Mouse (Mus musculus) ovary, postnatal 14 days (tissue): ENCODE data around the gene Fam174a.

Experiments used
- DNase-seq: peaks from one replicate; pipeline ENCODE4 v3.0.0; 2022; ENCODE audit warnings: low spot score

The Fam174a gene

DNA sequence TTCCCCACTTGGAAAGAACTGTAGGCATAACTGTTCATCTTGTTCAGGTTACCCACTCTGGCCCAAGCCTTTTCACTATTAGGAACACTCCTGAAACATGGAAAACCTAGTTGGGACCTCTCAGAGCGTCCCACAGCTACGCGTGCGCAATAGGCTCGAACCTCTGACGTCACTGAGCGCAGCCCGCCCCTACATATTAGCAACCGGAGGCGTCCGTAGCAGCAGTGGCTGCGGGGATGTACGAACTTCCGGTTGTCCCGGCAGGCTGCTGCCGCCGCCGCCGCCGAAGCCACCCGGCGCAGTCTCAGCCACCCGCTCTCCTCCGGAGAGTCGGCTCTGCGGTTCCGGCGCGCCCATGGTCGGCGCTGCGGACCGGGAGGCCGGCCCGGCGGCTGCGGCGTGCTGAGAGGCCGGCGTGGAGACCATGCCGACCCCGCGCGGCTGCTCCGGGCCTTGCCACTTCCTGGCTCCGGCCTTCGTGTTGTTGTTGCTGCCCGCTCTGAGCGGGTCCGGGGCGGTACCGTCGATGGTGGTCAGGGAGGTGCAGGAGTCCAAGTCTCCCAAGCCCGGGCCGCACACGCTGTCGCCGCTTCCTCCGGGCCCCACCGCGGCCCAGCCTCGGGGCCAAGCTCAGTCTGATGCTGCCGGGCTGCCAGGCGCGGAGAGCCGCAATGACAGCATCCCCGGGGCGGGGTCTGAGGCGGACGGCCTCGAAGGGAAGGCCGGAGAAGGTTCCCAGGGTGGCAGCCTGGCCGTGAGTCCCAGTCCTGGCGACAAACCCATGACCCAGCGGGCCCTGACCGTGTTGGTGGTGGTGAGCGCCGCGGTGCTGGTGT lies at the start of gene Fam174a:
Fam174a (plus strand) TSS at position 231 of the 836 bp plus-strand sequence.
- DNase-seq, result peak; percentile 86

DNA sequence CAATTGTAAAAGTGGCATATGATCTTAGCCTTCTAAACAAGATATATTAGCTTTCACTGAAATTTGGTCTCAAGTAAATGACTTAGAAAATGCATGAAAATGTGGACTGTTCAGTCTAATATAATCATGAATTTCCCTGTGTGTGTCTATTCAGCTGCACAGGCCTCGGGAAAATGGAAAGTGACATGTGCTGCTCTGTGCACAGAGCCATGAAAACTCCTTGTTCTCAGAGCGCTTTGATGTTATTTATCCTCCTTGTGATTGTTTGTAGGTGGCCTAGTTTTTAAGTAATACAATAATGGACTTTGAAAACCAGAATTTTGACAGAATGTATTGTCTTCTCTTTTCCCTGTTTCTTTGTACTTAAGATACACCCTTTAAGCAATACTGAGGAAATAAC lies 49.6 kb upstream of the Fam174a start:
- DNase-seq, result no peak

DNA sequence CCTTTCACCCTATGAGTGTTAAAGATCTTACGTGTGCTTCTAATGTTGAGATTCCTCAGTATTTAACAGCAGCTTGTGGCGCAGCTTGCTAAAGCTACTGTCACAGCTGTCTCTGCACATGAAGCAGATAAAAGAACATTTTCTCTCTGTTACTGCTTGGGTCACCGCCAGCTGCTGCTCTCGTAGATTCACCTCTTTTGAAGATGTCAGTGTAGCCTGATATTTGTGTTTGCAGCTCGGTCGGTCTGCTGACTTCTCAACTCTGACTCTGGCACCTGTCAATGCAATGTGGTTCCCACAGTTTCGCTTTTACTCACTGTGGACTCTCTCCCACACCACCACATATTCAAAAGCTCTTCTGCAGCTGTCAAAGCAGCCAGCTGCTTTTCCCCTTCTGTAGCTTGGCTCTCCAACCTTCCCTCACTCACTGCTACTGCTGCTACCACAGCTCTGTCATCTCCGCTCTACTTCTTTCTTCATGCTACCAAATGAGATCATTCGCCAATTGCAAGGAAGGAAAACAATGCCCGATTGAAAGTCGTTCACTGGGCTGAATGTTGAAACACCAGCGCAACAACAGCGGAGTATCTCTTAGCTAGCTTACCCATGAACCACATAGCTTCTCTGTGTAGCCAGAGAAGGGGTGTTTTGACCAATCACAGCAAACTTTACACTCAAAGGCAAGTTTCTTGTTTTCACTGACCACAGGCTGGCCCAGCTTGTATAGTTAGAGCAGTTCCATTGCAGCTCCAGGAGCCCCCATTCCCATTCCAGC lies 45.3 kb upstream of the Fam174a start:
- no peak for DNase-seq

DNA sequence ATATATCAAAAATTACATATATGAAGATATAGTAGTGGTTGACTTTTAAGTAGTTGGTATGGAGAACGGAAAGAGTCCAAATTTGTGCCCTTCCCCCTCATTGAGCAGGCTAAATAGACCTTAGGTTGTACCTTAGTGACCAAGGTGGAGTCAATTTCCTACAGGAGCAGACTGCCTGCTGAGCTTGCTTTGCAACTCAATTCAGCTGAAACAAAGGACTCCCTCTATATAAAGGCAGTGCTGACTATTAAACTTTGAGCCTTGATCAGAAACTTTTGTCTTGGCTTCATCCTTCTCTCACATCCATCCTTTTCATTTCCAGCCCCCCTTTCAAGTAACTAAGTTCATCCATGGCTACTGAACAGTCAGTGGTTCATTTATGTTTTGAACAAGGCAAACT lies 40.1 kb upstream of the Fam174a start:
- no peak for DNase-seq

DNA sequence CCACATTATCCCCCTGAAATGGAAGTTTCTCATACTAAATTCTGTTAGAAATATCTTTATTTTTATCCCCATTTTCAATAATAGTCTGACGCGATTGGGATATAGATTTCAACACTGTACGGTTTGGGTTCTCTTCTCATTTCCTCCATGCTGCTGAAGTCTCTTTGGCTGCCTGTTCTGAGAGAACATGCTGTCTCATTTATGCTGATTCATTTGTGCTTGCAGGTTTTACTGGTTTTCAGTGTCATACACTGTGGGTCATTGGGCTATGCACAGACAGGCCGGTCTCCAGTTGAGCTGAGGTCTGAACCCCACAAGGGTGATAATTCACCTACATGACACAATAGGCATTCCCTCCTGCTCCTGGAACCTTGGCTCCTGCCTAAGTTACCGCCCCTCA lies 5.1 kb upstream of the Fam174a start:
- DNase-seq, result no peak

DNA sequence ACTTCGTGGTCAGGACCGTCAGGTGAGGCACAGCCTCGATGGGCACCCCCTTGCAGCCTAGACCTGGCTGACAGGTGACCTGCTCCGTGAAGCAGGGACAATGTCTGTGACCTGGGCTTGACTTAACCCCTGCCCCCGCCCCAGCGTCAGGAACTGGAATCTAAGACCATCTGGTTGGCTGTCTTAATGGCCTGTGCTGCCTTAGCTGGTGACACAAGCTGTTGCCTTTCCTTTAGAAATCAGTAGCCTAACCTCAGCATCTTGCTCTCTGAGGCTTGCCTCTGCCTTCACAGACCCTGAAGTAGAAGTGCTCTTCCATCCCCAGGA lies 769 bp downstream of the Fam174a start:
- DNase-seq, result peak; percentile 6

DNA sequence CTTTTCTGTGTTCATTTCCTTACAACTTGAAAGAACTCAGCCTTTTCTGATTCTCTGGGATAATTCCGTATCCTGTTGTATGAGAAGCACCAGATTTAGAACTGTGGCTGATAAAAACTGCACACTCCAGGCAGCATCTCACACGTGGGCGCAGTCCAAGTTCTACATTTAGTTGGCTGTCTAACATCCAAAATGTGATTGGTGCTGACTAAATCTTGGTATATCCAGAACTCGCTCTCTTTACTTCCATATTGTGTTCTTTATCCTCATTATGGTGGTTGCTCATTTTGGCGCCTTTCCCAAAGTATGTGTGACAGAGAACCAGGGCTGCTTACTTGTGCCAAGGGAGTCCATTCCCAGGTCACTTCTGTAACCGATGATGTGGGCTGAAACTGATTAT lies 2.6 kb downstream of the Fam174a start:
- no peak for DNase-seq

DNA sequence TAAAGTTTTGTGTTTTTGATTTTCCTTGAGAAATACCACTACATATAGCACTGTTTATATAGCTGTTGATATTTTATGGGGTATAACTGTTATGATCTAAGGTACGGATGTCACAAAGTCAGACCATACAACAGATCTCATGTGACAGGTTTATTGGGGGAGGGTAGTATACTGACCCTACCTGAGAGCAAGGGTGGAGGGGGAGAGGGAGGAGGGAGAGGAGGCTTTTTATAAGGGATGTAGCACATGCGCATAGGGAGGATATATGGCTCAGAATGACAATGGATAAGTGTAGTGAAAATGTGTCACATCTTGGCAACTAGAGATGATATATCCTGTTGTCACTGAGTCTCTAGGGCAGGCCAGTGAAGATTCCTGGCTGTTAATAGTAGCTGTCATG lies 8.8 kb downstream of the Fam174a start:
- DNase-seq, result no peak

DNA sequence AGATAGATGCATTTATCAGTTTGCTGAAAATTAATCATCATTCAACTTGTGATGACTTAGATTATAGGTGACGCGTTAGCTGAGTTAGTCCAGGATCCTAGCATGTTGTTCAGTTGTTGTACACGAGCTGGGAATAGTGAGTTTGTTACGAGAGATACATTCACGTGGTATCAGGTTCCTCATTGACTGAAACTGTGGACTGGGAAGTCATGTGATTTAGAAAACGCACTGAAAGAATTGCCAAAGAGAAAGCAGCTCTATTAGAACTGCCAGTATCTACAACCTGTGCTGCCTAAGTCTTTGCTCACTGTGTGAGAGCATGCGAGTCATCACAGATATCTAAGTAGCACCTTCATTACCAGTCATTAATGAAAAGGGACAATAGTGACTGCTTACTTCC lies 9.6 kb downstream of the Fam174a start:
- no peak for DNase-seq

DNA sequence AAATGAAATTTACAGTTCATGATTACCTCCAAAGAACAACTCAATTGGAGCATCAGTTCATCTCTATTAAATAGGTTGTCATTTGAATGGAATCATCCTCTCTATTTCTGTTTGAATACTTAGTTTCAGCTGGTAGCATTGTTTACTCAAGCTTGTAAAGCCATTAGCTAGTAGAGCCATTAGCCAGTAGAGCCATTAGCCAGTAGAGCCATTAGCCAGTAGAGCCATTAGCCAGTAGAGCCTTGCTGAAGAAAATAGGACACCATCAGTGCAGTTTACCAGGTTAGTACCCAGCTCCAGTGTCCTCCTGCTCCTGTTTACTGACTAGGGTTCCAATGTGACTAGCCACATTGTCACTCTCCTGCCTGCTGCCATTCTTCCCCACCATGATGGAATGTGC lies 13.4 kb downstream of the Fam174a start:
- DNase-seq, result no peak

DNA sequence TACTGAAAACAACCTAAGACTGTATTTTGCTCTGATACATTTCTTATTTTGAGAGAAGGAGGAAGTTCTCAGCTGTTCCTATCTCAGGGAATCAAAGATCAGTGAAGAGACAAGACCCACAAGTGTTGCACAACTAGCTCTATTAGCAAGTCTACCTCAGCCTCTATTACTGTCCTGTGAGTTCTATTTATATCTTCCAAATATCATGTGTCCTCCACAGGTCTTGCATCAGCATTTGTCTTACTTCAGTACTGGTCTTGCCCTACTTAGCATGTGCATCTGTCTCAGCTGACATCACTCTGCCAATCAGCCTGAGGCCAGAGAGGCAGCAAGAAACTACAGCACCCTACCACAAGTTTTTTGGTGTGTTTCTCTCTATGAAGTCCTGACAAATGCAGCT lies 26.2 kb downstream of the Fam174a start:
- DNase-seq, result no peak

DNA sequence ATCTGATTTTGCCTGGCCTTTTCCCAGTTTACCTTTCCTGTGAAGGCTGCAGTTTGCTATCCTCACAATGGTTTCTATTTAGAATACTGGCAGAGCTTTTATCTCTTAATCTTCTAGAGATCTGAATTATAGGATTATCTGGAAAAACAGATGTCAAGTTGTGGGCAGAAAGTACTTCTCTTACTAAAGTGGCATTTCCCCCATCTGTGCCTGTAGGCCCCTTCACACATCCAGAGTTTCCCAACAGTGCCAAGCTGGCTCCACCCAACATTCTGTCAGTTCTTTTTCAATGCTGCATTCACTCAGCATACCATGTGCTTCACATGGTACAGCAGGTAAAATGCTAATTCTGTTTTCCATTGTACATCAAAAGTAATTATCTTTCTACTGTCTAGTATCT lies 28.8 kb downstream of the Fam174a start:
- no peak for DNase-seq

DNA sequence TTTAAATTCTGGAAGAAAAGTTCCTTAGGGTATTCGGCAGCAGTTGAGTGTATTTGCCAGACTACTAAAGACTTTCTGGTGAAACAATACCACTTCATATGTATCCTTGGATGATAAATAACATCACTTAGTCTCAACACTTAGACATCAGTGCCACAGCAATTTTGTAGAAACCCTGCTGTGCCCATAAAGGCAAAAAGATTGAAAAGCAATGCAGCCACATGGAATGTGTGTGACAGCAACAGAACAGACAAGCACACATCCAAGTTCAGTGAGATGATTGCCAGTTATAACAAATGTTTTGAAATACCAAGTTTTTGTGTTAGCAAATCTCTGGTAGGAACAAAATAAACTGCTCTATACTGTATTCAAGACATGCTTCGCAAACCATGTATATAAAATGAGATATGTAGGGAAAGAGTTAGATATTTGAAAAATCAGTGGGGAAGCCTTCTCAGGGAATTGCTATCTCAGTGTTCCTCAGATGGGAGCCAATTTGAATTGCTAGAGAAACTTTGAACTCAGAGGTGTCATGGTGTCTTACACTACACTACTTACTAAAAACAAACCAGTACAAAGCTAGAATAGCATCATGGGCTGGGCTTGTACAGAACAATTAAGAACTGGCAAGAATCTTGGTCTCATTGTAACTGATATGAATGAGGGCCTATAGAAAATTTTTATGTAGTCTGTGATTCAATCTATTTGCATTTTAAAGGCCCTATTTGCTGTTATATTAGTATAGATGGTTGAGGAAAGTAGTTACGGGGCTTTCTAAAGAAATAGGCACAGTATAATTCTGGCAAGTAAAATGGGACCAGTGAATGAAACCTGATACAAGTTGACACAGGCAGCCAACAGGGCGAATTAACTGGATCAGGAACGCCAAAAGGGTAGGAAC lies 30.4 kb downstream of the Fam174a start:
- DNase-seq, result no peak

DNA sequence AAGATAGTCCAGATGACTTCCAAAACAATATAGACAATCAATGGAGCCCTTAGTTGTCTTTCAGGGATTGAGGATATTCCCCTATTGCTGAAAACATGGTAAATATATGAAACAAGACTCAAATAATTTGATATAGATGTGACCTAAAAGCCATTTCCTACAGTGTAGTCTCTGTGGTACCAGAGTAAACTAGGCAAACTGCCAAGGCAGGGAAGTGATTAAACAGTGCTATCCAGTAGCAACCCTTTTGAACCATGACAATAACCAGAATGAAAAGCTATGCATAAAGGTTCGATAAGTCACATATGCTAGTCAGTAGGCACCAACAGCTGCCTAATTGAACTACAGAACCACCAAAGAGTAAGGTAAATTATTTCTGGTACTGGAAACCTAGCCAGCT lies 40.7 kb downstream of the Fam174a start:
- DNase-seq, result no peak

DNA sequence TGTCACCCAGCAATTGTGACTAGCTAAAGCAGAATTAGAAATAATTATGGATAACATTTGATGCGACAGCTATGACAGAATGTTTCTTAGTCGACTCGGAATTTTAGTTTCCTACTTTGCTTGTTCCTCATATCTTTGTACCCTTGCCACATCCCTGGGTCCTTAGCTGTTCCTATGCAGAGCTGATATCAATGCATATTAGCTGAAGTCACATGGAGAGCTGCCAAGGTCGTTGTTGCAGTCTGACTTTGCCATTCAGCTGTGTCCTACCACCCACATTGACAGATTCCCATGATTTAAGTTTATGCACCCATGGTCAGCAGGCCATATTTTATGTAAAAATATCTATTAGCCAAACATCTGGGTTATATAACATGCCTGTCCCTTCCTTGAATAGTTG lies 43.5 kb downstream of the Fam174a start:
- no peak for DNase-seq

DNA sequence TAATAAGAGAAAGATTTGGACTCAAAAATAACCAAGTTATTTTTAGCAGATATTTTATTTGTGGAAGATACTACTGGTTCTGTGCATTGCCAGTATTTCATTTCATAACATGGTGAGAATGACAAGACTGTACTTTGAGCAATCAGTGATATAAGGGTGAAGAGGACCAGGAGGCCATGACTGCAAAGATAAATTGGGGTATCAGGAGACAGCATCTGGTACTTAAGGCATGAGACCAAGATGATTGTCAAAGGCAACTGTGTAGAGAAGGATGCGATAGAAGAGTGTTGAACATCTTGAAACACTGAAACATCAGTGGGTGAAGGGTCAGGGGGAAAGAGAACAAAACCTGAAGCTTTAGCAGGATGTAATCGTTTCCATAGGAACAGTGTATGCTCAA lies 50.3 kb downstream of the Fam174a start:
- DNase-seq, result no peak

DNA sequence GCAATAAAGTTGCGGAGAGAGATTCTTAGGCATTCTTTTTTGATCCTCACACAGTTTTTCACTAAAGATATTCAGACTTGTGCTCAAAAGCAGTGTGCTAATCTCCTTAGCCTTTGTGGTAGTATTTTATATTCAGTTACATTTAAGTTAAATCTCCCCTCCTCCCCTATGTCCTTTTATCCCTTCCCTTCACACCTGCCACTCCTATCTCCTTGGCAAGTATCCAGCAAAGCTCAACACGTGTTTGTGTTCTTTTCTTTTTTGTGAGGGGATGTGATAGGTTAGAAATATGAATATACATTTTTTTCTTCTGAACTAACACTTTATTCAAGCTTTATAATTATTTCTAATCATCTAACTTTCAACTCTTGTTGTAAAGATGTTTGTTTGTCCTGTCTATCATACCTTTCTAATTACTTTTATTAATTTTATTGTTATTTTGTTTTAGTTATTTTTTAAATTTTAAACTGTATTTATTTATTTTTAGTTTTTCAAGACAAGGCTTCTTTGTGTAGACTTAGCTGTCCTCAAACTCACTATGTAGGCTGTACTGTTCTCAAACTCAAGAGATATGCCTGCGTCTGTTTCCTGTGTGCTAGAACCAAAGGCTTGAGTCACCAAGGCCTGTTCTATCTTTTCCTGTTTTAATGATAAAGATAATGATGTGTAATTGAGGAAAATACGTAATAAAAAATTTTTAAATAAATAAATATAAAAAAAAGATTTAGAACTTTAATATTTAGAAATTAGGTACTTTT lies 53.4 kb downstream of the Fam174a start:
- DNase-seq, result no peak

DNA sequence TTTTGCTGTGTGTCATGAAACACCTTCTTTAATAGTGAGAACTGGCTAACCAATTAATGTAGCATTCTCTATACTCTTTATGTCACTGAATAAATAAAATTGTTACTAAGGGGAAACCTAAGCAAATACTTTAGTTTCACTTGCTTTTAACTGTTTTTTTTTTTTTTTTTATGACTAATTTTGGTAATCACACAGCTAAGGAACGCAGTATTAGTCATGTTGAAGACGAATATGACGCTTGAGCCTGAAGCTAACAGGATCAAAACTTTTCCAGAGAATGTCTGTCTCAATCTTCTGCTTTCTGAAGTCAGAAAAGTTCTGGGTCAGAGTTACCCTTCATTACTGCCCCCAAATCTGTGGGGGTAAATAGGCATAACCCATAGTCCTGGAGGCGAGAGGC lies 54.3 kb downstream of the Fam174a start:
- no peak for DNase-seq

DNA sequence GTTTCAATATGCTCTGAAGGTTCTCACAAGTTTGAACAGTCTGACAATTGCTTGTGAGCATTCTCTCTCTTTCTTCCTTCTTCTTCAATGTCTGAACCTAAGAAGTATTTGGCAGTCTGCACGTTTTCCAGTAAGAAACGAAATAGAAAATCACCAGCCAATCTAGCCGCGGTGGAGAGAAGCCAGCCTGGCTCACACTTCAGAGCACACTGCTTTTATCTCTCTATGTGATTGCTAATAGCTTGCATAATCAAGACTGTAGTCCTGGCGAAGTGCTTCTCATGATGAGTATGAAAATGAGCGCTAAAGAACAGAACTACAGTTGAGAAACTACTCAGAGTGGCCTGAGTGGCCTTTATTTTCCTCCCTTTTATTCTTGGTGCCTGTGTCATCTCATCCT lies 62.0 kb downstream of the Fam174a start:
- DNase-seq, result no peak

DNA sequence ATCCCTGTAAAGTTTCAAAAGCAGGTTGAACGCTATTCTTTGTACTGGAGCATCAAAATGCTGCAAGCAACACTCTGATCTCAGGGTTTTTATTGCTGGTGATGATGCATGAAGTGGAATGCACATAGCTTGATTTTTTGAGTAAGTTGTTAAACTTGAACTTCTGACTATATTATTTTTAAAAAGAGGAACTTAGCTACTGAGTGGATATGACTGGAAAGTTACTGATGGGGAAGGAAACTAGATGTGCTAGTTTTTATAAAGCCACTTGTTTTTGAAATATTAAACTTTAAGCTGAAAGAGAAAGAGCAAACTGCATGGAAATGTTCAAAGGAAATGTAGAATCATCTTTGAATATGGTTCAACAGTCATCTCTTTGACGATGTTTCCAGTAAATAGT lies 67.6 kb downstream of the Fam174a start:
- DNase-seq, result no peak
